Mouse (Mus musculus) limb, embryonic 15.5 days (tissue): ENCODE data around the gene Slc50a1. TPM values are rescaled to one million over a fixed set of nuclear protein-coding genes. Genes with fewer than 3 reads are reported as not detected.

Experiments used
- ATAC-seq: fragments of 200-750 bp; cut with Nextera tagmentation; 2 replicates; pipeline ENCODE4 v1.8.0; 2017; ENCODE audit warnings: low read depth, moderate TSS enrichment; ENCODE audit not compliant: insufficient number of reproducible peaks, low FRiP score, low TSS enrichment
- H3K27ac ChIP-seq: fragments of 300-500 bp; sonication (generic); 2 replicates; pipeline ENCODE4 v1.5.1; 2015; ENCODE audit warnings: moderate library complexity, mild to moderate bottlenecking, inconsistent platforms
- H3K27me3 ChIP-seq: fragments of 300-500 bp; sonication (generic); 2 replicates; pipeline ENCODE4 v1.6.1; 2015; ENCODE audit warnings: inconsistent platforms
- H3K36me3 ChIP-seq: fragments of 300-500 bp; sonication (generic); 2 replicates; pipeline ENCODE4 v1.6.1; 2015; ENCODE audit warnings: inconsistent platforms
- H3K4me1 ChIP-seq: fragments of 300-500 bp; sonication (generic); 2 replicates; pipeline ENCODE4 v1.6.1; 2015; ENCODE audit warnings: inconsistent platforms
- H3K4me2 ChIP-seq: fragments of 300-500 bp; sonication (generic); 2 replicates; pipeline ENCODE4 v1.6.1; 2015; ENCODE audit warnings: mild to moderate bottlenecking, inconsistent platforms
- H3K4me3 ChIP-seq: fragments of 300-500 bp; sonication (generic); 2 replicates; pipeline ENCODE4 v1.5.1; 2015; ENCODE audit warnings: mild to moderate bottlenecking, inconsistent platforms
- H3K9ac ChIP-seq: fragments of 300-500 bp; sonication (generic); 2 replicates; pipeline ENCODE4 v1.6.1; 2015; ENCODE audit warnings: inconsistent platforms
- H3K9me3 ChIP-seq: fragments of 300-500 bp; sonication (generic); 2 replicates; pipeline ENCODE4 v1.6.1; 2016; ENCODE audit warnings: inconsistent platforms
- WGBS: fragments of 180-500 bp; shearing (Covaris S2); methylation state at CpG from one replicate; pipeline ENCODE4 v1.1.7; 2015; 5-methylcytosine and 5-hydroxymethylcytosine counted together
- polyA plus RNA-seq: library from polyadenylated mRNA; unstranded; fragments of >200 nt; fragmentation: Nextera tagmentation; extraction: Ambion mirVana; gene quantifications from 2 replicates; pipeline ENCODE4 v1.2.1, GENCODE M21; 2015

The Slc50a1 gene
- polyA plus RNA-seq, 1 experiment from 2014 or later, result 92.8 TPM

DNA sequence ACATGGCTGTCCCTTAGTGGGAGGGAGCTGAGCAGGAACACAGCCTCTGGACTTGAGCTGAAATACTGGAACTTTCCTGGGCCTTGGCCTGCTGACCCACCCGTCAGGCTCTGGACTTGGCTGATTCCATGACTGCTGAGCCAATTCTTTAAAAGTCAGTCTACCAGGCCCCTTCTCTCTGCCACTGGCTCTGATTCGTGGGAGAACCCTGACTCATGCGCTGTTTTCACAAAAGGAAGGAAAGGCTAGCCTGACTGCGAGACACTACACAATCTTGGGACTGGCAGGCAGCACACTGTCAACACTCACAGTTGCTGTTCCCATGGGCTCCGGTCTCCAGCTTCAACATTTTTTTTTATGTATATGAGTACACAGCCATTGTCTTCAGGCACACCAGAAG lies 14.2 kb downstream of the Slc50a1 start:
- Histone ChIP-seq H3K4me3 (no peak overlapping the region), H3K27ac (no peak overlapping the region), H3K36me3 (no peaks in the 10 kb centered on the region), H3K9me3 (no peaks in the 10 kb centered on the region), H3K9ac (no peak overlapping the region), H3K4me1 (peaks cover 12% of the 10 kb centered on the region), H3K4me2 (no peak overlapping the region), H3K27me3 (no peaks in the 10 kb centered on the region)
- 82% methylated on average over 5 of the region's 5 CpGs for WGBS
- no peak for ATAC-seq

DNA sequence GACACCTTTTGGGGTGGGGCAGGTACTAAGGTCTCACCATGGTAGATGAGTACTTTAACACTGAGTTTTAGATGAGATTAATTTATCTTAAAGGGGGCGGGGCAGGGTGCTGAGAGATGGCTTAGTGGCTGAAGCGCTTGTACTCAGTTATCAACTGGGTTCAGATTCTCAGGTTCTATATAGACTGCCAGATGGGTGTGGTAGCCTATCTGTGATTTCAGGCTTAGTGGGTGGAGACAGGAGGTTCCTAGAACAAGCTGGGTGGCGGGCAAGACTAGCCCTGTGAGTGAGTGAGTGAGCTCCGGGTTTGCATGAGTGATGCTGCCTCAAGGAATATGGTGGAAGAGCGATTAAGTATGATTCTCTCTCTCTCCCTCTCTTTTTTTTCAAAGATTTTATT lies 15.4 kb downstream of the Slc50a1 start:
- Histone ChIP-seq H3K4me1 (peaks cover 21% of the 10 kb centered on the region), H3K27me3 (no peaks in the 10 kb centered on the region), H3K9me3 (no peaks in the 10 kb centered on the region), H3K4me3 (no peak overlapping the region), H3K36me3 (no peaks in the 10 kb centered on the region), H3K9ac (no peak overlapping the region), H3K4me2 (no peak overlapping the region), H3K27ac (no peak overlapping the region)
- whole genome bisulfite sequencing, result 83% methylated on average over 5 of the region's 5 CpGs
- ATAC-seq, result no peak

GRCm38 (mm10) chr3:89251365-89251895 lies 18.9 kb downstream of the Slc50a1 start:
- no peak for ATAC-seq
- H3K36me3 ChIP-seq, result peaks cover 18% of the 10 kb centered on the region
- peaks cover 31% of the 10 kb centered on the region for H3K4me1 ChIP-seq
- peak overlapping the region; percentile 25 for H3K4me2 ChIP-seq
- no peak overlapping the region for H3K4me3 ChIP-seq
- peak overlapping the region; percentile 11; the same call in 1 of the 2 replicates for H3K27ac ChIP-seq
- 6% methylated on average over 17 of the region's 17 CpGs for WGBS
- H3K9ac ChIP-seq, result no peak overlapping the region
- H3K9me3 ChIP-seq, result no peaks in the 10 kb centered on the region
- no peaks in the 10 kb centered on the region for H3K27me3 ChIP-seq

DNA sequence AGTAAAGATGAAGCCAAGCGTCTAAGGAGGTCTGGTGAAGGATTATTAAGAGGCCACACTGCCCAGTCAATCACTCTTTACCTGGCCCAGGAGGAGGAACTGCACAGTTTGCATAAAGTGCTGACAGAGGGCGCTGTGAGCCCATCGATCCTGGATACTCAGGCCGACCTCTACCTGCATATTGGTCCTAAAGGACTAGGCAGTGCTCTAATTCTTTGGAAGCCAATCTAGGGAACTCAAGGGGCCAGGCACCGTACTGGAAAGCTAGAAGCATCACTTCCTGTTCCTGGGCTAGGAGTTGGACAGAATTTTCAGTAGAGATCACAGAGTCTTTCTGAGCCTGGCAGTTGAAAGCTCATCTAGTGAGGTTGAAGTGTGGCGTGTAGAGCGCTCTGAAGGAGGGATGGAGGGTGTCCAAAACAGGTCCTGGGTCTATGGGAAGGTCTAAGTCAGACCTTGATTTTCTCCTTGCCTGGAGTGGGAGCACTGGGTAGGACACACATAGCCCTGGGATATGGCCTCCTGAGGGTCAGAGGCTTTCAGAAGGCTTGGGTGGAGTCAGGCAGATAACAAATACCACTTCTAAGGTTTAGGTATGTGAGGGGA lies 19.8 kb downstream of the Slc50a1 start:
- peak overlapping the region; percentile 22; the same call in 1 of the 2 replicates for H3K27ac ChIP-seq
- no peak overlapping the region for H3K4me2 ChIP-seq
- ATAC-seq, result no peak
- 16% methylated on average over 7 of the region's 7 CpGs for WGBS
- H3K27me3 ChIP-seq, result no peaks in the 10 kb centered on the region
- no peak overlapping the region for H3K4me3 ChIP-seq
- H3K4me1 ChIP-seq, result peaks cover 35% of the 10 kb centered on the region
- 0 out of 2 replicates have a peak overlapping the region, but pooled peaks have one; percentile 14 for H3K9ac ChIP-seq
- H3K36me3 ChIP-seq, result peaks cover 18% of the 10 kb centered on the region
- H3K9me3 ChIP-seq, result no peaks in the 10 kb centered on the region

GRCm38 (mm10) chr3:89247466-89247865 lies 22.9 kb downstream of the Slc50a1 start:
- H3K9me3 ChIP-seq, result no peaks in the 10 kb centered on the region
- H3K4me2 ChIP-seq, result peak overlapping the region; percentile 82
- no peak for ATAC-seq
- no peak overlapping the region for H3K9ac ChIP-seq
- H3K27me3 ChIP-seq, result no peaks in the 10 kb centered on the region
- 83% methylated on average over 4 of the region's 4 CpGs for WGBS
- peaks cover 58% of the 10 kb centered on the region for H3K4me1 ChIP-seq
- H3K36me3 ChIP-seq, result peaks cover 18% of the 10 kb centered on the region
- H3K27ac ChIP-seq, result no peak overlapping the region
- peak overlapping the region; percentile 83 for H3K4me3 ChIP-seq

DNA sequence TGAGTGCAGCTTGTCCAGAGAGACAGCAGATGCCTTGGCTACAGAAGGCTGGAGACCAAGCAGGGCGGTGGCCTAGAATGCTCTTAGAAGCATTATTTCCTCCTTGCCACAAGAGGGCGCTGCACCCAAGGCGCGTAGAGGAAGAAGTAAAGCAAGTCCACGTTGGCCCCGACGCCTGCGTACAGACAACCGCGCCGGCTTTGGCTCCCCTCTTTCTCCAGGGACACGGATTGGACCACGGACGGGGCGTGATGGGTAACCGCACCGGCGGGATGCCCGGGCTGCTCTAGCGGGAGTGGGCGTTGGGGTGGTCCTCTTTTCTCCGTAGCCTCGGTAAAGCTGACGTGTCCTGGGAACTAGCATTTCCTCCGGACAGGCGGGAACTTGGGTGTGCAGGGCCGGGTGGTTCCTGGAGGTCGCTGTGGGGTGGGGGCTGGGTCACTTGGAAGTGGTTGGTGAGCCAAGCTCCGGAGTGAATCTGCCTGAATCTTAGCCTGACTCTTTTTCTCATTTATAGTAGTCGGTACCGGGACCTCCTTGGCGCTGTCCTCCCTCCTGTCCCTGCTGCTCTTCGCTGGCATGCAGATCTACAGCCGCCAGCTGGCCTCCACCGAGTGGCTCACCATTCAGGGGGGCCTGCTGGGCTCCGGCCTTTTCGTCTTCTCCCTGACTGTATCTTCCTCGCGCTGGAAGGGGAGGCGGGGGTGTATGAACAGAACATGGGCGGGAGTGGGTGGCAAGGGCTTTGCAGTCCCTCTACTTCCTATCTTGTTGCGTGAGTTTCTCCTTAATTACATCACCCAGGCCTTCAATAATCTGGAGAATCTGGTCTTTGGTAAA lies 23.9 kb downstream of the Slc50a1 start, which contains the start of gene Trim46:
Trim46 (minus strand) TSS at position 49 of the 840 bp plus-strand sequence.
- no peaks in the 10 kb centered on the region for H3K27me3 ChIP-seq
- under 1% methylated on average over 42 of the region's 42 CpGs for WGBS
- H3K9me3 ChIP-seq, result no peaks in the 10 kb centered on the region
- peaks cover 25% of the 10 kb centered on the region for H3K36me3 ChIP-seq
- ATAC-seq, result peak; percentile 79
- peak within 1 kb of the TSS; percentile 86 for H3K27ac ChIP-seq
- H3K4me3 ChIP-seq, result peak within 1 kb of the TSS; percentile 83
- peaks cover 50% of the 10 kb centered on the region for H3K4me1 ChIP-seq
- peak within 1 kb of the TSS; percentile 70 for H3K9ac ChIP-seq
- peak within 1 kb of the TSS; percentile 82 for H3K4me2 ChIP-seq

DNA sequence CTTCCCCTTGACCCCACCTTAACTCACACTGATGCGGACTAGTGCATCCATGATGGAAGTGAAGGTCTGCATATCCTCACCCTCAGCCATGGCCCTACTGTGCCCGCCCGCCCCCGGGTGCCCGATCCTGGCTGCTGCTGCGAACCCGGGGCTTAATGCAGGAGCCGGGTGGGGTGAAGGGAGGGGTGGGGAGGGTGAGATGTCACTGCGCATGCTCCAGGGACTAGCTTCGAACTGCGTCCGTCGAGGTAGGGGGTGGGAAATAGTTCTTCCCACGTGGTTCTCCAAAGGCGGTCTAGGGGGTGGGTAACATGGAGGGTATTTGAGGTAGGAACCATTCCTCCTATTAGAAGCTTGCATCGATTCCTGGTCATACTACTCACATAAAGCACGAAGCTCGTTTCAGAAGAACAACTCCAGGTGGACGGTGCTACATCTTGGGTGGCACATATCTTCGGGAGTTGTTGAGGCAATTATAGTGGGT lies 24.6 kb downstream of the Slc50a1 start, which contains the start of gene Krtcap2:
Krtcap2 (plus strand) TSS at position 279 of the 484 bp plus-strand sequence.
- no peaks in the 10 kb centered on the region for H3K9me3 ChIP-seq
- peaks cover 42% of the 10 kb centered on the region for H3K4me1 ChIP-seq
- no peaks in the 10 kb centered on the region for H3K27me3 ChIP-seq
- ATAC-seq, result peak; percentile 0; the same call in 1 of the 2 replicates
- peaks cover 30% of the 10 kb centered on the region for H3K36me3 ChIP-seq
- peak within 1 kb of the TSS; percentile 86 for H3K27ac ChIP-seq
- H3K4me2 ChIP-seq, result peak within 1 kb of the TSS; percentile 82
- peak within 1 kb of the TSS; percentile 70 for H3K9ac ChIP-seq
- 7% methylated on average over 20 of the region's 20 CpGs for WGBS
- H3K4me3 ChIP-seq, result peak within 1 kb of the TSS; percentile 83

GRCm38 (mm10) chr3:89244982-89245687 lies 25.2 kb downstream of the Slc50a1 start:
- 0 out of 2 replicates have a peak, but pooled peaks have one; percentile 5 for ATAC-seq
- peaks cover 34% of the 10 kb centered on the region for H3K36me3 ChIP-seq
- H3K9me3 ChIP-seq, result no peaks in the 10 kb centered on the region
- no peaks in the 10 kb centered on the region for H3K27me3 ChIP-seq
- peaks cover 37% of the 10 kb centered on the region for H3K4me1 ChIP-seq
- peak overlapping the region; percentile 82 for H3K4me2 ChIP-seq
- 1% methylated on average over 19 of the region's 26 CpGs for WGBS
- H3K9ac ChIP-seq, result peak overlapping the region; percentile 39; the same call in 1 of the 2 replicates
- peak overlapping the region; percentile 83 for H3K4me3 ChIP-seq
- H3K27ac ChIP-seq, result peak overlapping the region; percentile 86

- H3K36me3 ChIP-seq, result peaks cover 32% of the 10 kb centered on the region
- peak overlapping the region; percentile 83 for H3K4me3 ChIP-seq
- ATAC-seq, result no peak
- H3K27me3 ChIP-seq, result no peaks in the 10 kb centered on the region
- WGBS, result 15% methylated on average over 25 of the region's 25 CpGs
- peaks cover 37% of the 10 kb centered on the region for H3K4me1 ChIP-seq
- H3K9me3 ChIP-seq, result no peaks in the 10 kb centered on the region
- peak overlapping the region; percentile 39; the same call in 1 of the 2 replicates for H3K9ac ChIP-seq
- peak overlapping the region; percentile 86 for H3K27ac ChIP-seq
- peak overlapping the region; percentile 82 for H3K4me2 ChIP-seq
Observed at GRCm38 (mm10) chr3:89244158-89244981, 26.0 kb downstream of the Slc50a1 start.

DNA sequence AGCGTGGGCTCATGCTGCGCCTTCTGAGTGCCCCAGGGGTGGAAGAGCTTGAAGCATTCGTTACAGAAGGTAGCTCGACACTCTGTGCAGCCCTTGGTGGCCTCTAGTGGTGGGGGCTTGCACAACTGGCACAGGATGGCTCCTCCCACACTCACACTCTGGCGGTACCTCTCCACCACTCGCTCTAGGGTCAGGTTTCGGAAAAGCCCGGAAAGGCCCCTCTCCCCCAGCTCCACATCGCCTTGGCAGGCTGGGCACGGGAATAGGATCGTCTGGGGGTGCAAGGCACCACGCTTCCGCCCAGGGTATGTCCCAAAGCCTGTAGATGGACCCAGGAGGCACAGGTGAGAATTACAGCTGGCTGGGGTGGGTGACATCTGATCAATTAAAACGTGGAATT lies 26.8 kb downstream of the Slc50a1 start:
- Histone ChIP-seq H3K9ac (no peak overlapping the region; the same call in 1 of the 2 replicates), H3K36me3 (peaks cover 33% of the 10 kb centered on the region), H3K4me1 (peaks cover 37% of the 10 kb centered on the region), H3K9me3 (no peaks in the 10 kb centered on the region), H3K4me3 (peak overlapping the region; percentile 83), H3K27me3 (no peaks in the 10 kb centered on the region), H3K27ac (peak overlapping the region; percentile 86; the same call in 1 of the 2 replicates), H3K4me2 (peak overlapping the region; percentile 82)
- no peak for ATAC-seq
- WGBS, result 13% methylated on average over 14 of the region's 14 CpGs
